Mouse (Mus musculus): ENCODE results near the gene Gale. TPM values are rescaled to one million over a fixed set of nuclear protein-coding genes. Genes with fewer than 3 reads are reported as not detected.

Gene Gale
- total RNA-seq, 1 experiment from 2014 or later = 8.0 TPM

GRCm38 (mm10) chr4:135987714-135988113, 24.2 kb downstream of the Gale start:
- ATAC-seq (ENCODE audit: extremely low read depth, insufficient number of reproducible peaks, low FRiP score, poor library complexity, severe bottlenecking) = no peak

DNA sequence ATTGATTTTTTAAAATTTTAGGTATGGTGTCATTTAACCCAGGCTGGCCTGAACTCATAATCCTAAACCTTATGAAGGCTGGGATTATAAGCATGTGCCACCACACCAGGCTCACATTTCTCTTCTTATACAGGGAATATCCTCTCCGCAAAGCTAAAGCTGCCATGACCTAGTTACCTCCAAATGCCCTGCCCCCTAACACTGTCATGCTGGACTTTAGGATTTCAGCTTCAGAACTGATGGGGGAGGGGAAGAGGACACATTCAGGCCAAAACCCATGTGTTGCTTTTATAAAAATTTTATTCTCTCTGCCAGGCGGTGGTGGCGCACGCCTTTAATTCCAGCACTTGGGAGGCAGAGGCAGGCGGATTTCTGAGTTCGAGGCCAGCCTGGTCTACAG, 30.4 kb downstream of the Gale start:
- ATAC-seq (ENCODE audit: extremely low read depth, insufficient number of reproducible peaks, low FRiP score, poor library complexity, severe bottlenecking) = no peak

GRCm38 (mm10) chr4:135995118-135995517, 31.6 kb downstream of the Gale start:
- no peak for ATAC-seq (ENCODE audit: extremely low read depth, insufficient number of reproducible peaks, low FRiP score, poor library complexity, severe bottlenecking)

- no peak for ATAC-seq (ENCODE audit: extremely low read depth, insufficient number of reproducible peaks, low FRiP score, poor library complexity, severe bottlenecking)
Measured at GRCm38 (mm10) chr4:136004107-136004675, 40.7 kb downstream of the Gale start.

DNA sequence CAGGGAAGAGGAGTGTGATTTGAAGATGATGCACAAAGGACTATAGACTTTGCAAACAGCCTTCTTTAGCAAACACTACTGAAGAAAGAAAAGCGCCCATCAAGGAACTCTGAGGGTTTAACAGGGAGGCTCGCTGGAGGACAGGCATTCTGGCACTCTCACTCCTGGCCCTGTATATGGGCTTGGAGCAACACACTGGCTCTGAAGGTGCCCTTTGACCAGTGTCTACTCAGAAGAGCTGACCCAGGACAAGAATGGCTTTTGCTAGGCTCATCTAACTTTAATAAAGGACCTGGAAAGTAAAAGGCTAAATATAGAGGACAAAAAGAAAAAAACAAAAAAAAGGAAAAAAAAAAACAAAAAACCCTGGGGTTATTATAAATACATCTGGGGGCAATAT, 41.4 kb downstream of the Gale start:
- ATAC-seq (ENCODE audit: extremely low read depth, insufficient number of reproducible peaks, low FRiP score, poor library complexity, severe bottlenecking) = no peak

DNA sequence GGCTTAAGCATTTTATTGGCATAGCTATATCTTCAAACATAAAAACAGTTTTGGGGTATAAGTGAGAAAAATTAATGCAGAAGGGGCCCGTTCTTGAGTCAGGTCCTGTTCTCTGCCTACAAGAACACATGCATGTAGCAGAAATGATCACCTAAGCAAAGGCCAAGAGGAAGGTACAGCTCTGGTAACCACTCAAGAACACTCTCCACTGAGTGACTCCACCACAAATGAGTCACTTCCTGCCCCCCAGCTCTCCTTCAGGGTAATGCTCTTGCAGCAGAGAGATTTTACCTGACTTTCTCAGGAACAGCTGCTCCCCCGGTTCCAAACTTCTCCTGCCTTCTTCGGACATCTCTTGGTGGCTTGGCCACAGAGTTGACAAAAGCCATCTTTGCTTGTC, 43.3 kb downstream of the Gale start:
- ATAC-seq (ENCODE audit: extremely low read depth, insufficient number of reproducible peaks, low FRiP score, poor library complexity, severe bottlenecking) = no peak

DNA sequence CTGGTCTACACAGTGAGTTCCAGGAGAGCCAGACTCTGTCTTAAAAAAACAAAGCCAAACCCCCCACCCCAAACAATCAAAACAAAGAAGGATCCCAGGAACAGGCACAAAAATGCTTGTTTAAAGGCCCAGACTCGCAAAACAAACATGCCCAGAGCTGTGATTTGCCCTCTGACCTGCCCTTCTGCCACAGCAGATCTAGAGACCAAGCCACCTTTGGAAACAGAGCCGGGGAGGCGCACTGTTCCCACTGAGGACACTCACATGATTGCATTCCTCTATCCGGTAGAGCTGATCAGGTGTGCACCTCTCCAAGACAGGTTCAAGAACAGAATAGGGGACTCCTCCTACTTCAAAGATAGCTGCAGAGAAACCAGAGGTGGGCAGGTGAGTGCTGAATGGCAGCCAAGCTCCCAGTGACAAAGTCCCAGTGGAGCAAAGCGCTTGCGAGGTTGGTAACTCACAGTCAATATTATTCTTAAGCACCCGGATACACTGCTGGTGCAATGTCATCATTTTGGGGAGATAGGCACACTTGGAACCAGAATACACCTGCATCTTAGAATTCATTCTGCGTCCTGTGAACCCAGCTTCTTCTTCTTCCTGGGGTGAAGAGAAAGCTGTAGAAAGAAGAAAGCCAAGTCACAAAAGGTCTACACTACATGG, 45.4 kb downstream of the Gale start:
- ATAC-seq (ENCODE audit: extremely low read depth, insufficient number of reproducible peaks, low FRiP score, poor library complexity, severe bottlenecking) = no peak

DNA sequence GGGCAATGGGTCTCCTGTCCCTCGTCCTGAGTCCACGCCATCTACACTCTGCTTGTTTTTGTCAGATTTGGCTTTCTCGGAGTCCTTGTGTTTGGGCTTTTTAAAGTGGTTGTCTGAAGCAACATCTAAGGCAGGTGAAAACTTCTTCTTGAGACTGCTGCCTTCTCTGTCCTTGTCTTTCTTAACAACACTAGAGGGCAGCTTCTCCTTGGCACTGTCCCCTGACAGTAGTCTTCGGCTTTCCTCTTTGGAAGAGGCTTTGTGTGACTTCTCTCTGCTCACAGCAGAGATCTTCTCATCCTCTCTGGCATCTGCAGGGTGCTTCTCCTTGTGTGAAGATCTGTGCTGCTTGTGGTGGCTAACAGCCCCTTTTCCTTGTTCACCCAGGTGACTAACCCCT, 47.1 kb downstream of the Gale start:
- no peak for ATAC-seq (ENCODE audit: extremely low read depth, insufficient number of reproducible peaks, low FRiP score, poor library complexity, severe bottlenecking)

DNA sequence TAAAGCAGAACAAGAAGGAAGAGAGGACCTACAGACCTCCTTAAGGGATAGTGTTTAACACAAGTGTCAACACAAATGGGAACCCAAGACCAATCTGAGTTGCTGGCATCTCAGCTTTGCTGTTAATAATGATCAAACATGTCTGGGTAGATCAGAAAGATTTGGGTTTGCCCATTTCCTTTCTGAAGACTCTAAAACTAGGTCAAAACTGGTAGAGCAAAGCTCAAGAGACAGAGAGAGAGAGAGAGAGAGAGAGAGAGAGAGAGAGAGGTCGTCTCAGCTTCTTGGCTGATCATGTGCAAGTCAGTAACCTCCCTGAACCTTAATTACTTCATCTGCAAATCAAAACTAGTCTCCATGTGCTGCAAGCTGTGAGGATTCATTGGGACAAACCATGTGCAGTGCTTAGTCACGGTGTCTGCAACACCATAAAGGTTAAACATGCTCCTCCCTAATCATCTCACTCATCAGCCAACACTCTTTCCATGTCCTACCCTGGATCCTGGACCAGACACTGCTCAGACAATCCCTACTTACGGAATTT, 52.6 kb downstream of the Gale start:
- no peak for ATAC-seq (ENCODE audit: extremely low read depth, insufficient number of reproducible peaks, low FRiP score, poor library complexity, severe bottlenecking)

Other genes starting within 250 kb of the Gale start
- gene Il22ra1, start 235.6 kb upstream of the Gale start, total RNA-seq (2017) = not detected in 2 replicates
- 0.12 TPM in 1 of 2 replicates, not detected in the other for gene Myom3, start 204.0 kb upstream of the Gale start, total RNA-seq (2017)
- gene Srsf10, start 108.0 kb upstream of the Gale start, total RNA-seq (2017) = 306 and 325 TPM in 2 replicates
- 315 and 327 TPM in 2 replicates for gene Pnrc2, start 89.9 kb upstream of the Gale start, total RNA-seq (2017)
- 67.0 and 72.5 TPM in 2 replicates for gene Cnr2, start 68.3 kb upstream of the Gale start, total RNA-seq (2017)
- gene Fuca1, start 43.0 kb upstream of the Gale start, total RNA-seq (2017) = 366 and 368 TPM in 2 replicates
- gene Hmgcl, start 17.3 kb upstream of the Gale start, total RNA-seq (2017) = 97.1 and 111 TPM in 2 replicates
- 41.0 and 44.9 TPM in 2 replicates for gene Lypla2, start 8.9 kb downstream of the Gale start, total RNA-seq (2017)
- 58.7 and 77.3 TPM in 2 replicates for gene Pithd1, start 23.5 kb downstream of the Gale start, total RNA-seq (2017)
- 73.5 and 78.9 TPM in 2 replicates for gene Eloa, start 58.0 kb downstream of the Gale start, total RNA-seq (2017)
- 333 and 414 TPM in 2 replicates for gene Rpl11, start 89.7 kb downstream of the Gale start, total RNA-seq (2017)
- 25.4 and 29.5 TPM in 2 replicates for gene Id3, start 179.8 kb downstream of the Gale start, total RNA-seq (2017)
- gene E2f2, start 208.7 kb downstream of the Gale start, total RNA-seq (2017) = 42.0 and 46.9 TPM in 2 replicates
- gene Asap3, start 242.6 kb downstream of the Gale start, total RNA-seq (2017) = 0.12 and 0.25 TPM in 2 replicates